Mouse (Mus musculus) heart, postnatal 0 days (tissue): ENCODE data around the gene Rsu1. TPM values are rescaled to one million over a fixed set of nuclear protein-coding genes. Genes with fewer than 3 reads are reported as not detected.

Source experiments
- ATAC-seq: fragments of 200-750 bp; cut with Nextera tagmentation; 2 replicates; pipeline ENCODE4 v1.8.0; 2017; ENCODE audit warnings: low read depth, moderate number of reproducible peaks, moderate library complexity; ENCODE audit not compliant: insufficient read depth
- DNase-seq: peaks from one replicate; pipeline ENCODE4 v3.0.0-alpha.2; 2016; ENCODE audit warnings: low spot score
- H3K27ac ChIP-seq: fragments of 300-500 bp; sonication (generic); 2 replicates; pipeline ENCODE4 v1.5.1; 2014; ENCODE audit warnings: low read depth, mild to moderate bottlenecking
- H3K27me3 ChIP-seq: fragments of 300-500 bp; sonication (generic); 2 replicates; pipeline ENCODE4 v1.6.1; 2014; ENCODE audit warnings: low read length, mixed read lengths; ENCODE audit not compliant: control insufficient read depth, insufficient read depth
- H3K36me3 ChIP-seq: fragments of 300-500 bp; sonication (generic); replicated peaks from 2 replicates; pipeline ENCODE4 v1.6.1; 2014; ENCODE audit warnings: low read length, mixed read lengths; ENCODE audit not compliant: control insufficient read depth, insufficient read depth
- H3K4me1 ChIP-seq: fragments of 300-500 bp; sonication (generic); 2 replicates; pipeline ENCODE4 v1.6.1; 2014; ENCODE audit warnings: antibody characterized with exemption; ENCODE audit not compliant: control insufficient read depth, insufficient read depth
- H3K4me2 ChIP-seq: fragments of 300-500 bp; sonication (generic); 2 replicates; pipeline ENCODE4 v1.6.1; 2014; ENCODE audit warnings: low read depth, mild to moderate bottlenecking, low read length, moderate library complexity
- H3K4me3 ChIP-seq: fragments of 300-500 bp; sonication (generic); 2 replicates; pipeline ENCODE4 v1.5.1; 2014; ENCODE audit warnings: low read depth, low read length
- H3K9ac ChIP-seq: fragments of 300-500 bp; sonication (generic); replicated peaks from 2 replicates; pipeline ENCODE4 v1.6.1; 2014; ENCODE audit warnings: low read depth, low read length, mixed read lengths
- H3K9me3 ChIP-seq: fragments of 300-500 bp; sonication (generic); replicated peaks from 2 replicates; pipeline ENCODE4 v1.6.1; 2016; ENCODE audit warnings: low read length; ENCODE audit not compliant: control insufficient read depth
- CTCF ChIP-seq: IDR thresholded peaks from 2 replicates; pipeline ENCODE4 v1.5.1; 2016; ENCODE audit warnings: antibody characterized with exemption, control low read depth, low read depth
- EP300 ChIP-seq: IDR thresholded peaks from 2 replicates; pipeline ENCODE4 v1.6.1; 2016; ENCODE audit warnings: antibody characterized with exemption, low read depth
- WGBS: fragments of 180-500 bp; shearing (Covaris S2); extraction: QIAGEN DNeasy Blood & Tissue Kit; methylation state at CpG from one replicate; pipeline ENCODE4 v1.1.7; 2014; 5-methylcytosine and 5-hydroxymethylcytosine counted together
- polyA plus RNA-seq: library from polyadenylated mRNA; unstranded; fragments of >200 nt; fragmentation: Nextera tagmentation; extraction: Ambion mirVana; gene quantifications from 2 replicates; pipeline ENCODE4 v1.2.1, GENCODE M21; 2015
- total RNA-seq: library from RNA; depleted of rRNA; stranded (reverse); fragments of >200 nt; gene quantifications from 2 replicates; pipeline ENCODE4 v1.2.3, GENCODE M21; 2014; ENCODE audit warnings: low replicate concordance; rRNA removed

Gene Rsu1
- total and polyA plus RNA-seq, 2 experiments from 2014 or later, result 125 to 202 TPM

- H3K27me3 ChIP-seq, result no peaks in the 10 kb centered on the region
- H3K27ac ChIP-seq, result no peak overlapping the region
- no peak overlapping the region for H3K4me2 ChIP-seq
- no peak overlapping the region for H3K9ac ChIP-seq
- WGBS, result 44% methylated on average over 3 of the region's 3 CpGs
- H3K4me3 ChIP-seq, result no peak overlapping the region
- ATAC-seq (no peak), DNase-seq (no peak)
- TF ChIP-seq EP300 (no peak), CTCF (no peak)
- H3K9me3 ChIP-seq, result no peaks in the 10 kb centered on the region
- no peaks in the 10 kb centered on the region for H3K36me3 ChIP-seq
- H3K4me1 ChIP-seq, result no peaks in the 10 kb centered on the region
Measured at GRCm38 (mm10) chr2:13038772-13039171, 232.4 kb downstream of the Rsu1 start.

Other genes with a start within 250 kb of the Rsu1 start
- gene Cubn, start 220.4 kb upstream of the Rsu1 start, total RNA-seq, result 0.73 and 1.5 TPM in 2 replicates
- gene Cubn, start 220.4 kb upstream of the Rsu1 start, polyA plus RNA-seq, result 0.27 and 0.30 TPM in 2 replicates